Mouse (Mus musculus) cerebellum, adult 2 months (tissue): ENCODE measurements around the gene Gm28051.

Source experiments
- CTCF ChIP-seq: fragments of 200-500 bp; IDR thresholded peaks from 2 replicates; pipeline ENCODE4 v1.5.1; 2011; ENCODE audit warnings: low read depth, mild to moderate bottlenecking, control low read depth, low read length, moderate library complexity, borderline replicate concordance; ENCODE audit not compliant: insufficient read depth
- POLR2A ChIP-seq: fragments of 200-500 bp; IDR thresholded peaks from 2 replicates; pipeline ENCODE4 v1.6.1; 2011; ENCODE audit warnings: low read length, control low read depth, borderline replicate concordance; ENCODE audit not compliant: insufficient read depth

DNA sequence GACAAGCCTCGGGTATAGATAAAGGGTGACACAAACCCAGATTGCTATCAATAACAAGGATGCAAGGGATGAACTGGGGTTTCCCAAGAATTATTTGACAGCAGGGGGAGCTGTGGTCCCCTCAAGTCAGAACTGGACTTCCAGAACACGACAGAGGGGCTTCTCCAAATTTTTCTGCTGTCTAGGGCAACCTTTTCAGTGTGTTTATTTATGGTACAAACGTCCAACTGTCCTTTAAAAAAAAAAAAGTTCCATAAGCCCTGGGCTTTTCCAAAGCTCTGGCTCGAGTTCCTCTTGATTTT lies 54.5 kb downstream of the Gm28051 start:
- 0 out of 2 replicates have a peak, but pooled peaks have one; percentile 44 for TF ChIP-seq CTCF
- no peak for TF ChIP-seq POLR2A
